Mouse (Mus musculus) B cell, adult 67 days (primary cell): ENCODE results near the gene Olfr736. TPM values are rescaled to one million over a fixed set of nuclear protein-coding genes. Genes with fewer than 3 reads are reported as not detected.

Experiments used
- total RNA-seq, 2 experiments: library from RNA; stranded (reverse); gene quantifications; 4 replicates each; pipeline ENCODE4 v1.2.4; 2023

Gene Olfr736
- total RNA-seq, result not detected

DNA sequence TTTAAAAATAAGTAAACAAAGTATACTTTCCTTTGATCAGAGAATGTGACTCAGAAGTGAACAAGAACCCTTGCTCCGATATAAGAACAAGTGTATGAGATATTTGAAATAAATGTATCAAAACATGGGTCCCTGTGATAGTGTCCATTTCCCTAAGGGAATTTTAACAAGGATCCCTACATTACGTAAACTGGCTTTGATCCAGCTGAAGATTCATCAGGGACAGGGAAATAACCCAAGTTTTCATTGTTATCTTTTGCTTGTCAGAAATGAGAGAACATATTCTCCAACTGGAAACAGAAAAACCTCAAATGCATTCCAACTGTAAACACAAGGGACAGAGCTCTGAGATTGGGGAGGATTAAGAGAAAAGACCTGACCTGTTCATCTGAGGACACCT, at the start of gene Olfr736:
TSS of gene Olfr736 (plus strand) at position 301 of the 400 bp plus-strand sequence.

DNA sequence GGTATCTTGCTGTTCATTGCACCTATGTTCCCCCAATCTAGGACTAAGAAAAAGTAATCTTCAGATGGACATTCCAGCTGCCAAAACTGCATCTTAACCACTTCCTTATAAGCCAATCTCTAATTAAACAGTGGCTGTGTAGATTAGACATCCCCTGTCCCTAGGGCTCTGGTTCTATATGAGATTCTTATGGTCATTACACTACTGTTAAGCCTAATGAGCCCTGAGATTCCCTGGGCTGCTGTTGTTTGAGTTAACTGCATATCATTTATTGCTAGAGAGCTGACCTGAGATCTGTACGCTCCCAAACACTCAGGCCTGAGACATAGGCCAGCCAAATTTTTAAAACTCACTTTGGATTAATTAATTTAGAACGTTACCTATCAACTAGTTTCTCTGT, 32.2 kb upstream of the Olfr736 start, which contains the start of gene Olfr735:
TSS of gene Olfr735 (minus strand) at position 77 of the 400 bp plus-strand sequence.

DNA sequence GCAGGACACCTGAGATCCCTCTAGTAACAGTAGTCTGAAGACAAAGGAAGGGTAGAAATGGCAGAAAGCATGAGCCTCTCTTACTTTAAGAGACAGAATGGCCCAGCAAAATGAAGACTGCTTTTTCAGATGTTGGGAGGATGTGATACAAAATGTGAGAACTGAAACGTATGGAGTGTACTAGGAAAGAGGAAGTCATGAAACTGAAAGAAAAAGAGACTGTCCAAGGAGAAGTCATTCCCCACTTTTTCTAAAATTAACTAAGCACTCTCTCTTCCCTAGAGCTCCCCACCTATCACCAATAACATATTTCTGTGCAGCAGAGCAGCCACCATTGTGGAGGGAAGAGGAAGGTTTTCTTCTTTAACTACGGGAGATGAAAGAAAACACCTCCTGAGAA, 23.4 kb upstream of the Olfr736 start, which contains the start of gene Tlr11:
TSS of gene Tlr11 (plus strand) at position 322 of the 400 bp plus-strand sequence.

DNA sequence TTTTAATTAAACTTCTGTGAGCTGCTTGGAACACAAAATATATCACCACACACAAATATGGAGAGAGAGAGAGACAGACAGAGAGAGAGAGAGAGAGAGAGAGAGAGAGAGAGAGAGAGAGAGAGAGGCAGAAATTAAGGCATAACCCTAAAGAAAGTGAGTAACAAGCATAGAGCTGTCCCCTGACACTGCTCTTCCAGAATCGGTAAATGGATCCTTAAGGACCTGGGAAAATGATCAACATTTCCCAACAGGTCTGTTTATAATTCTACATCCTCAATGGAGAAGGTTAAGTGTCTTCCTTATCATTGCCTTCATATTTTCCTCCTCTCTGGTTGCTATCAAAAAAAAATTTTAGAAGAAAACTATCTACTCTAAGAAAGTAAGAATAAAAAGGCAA, 26.3 kb downstream of the Olfr736 start, which contains the start of gene Olfr738:
TSS of gene Olfr738 (plus strand) at position 301 of the 400 bp plus-strand sequence.

DNA sequence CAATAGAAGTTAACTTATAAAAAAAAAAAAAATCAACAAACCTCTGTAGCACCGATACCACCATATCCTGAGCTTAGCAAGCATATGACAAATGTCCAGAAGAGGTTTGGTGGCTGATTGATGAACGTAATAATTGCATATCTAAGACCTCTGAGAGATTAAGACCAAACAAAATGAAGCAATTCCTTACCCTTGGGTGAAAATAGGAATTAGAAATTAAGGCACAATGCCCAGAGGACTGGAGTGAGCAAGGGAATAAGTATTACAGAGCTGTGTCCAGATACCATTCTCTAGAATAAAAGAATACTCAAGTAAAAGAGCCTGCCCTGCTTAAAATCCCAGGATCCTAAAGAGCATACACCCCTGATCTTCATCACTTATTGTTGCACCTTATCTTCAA, 37.4 kb downstream of the Olfr736 start, which contains the start of gene Olfr739:
TSS of gene Olfr739 (plus strand) at position 301 of the 400 bp plus-strand sequence.

Other genes starting within 250 kb of the Olfr736 start
- gene Olfr728, start 238.5 kb upstream of the Olfr736 start, total RNA-seq, result not detected
- not detected for gene Olfr729, start 228.3 kb upstream of the Olfr736 start, total RNA-seq
- gene Olfr730, start 193.0 kb upstream of the Olfr736 start, total RNA-seq, result not detected
- not detected for gene Olfr731, start 139.3 kb upstream of the Olfr736 start, total RNA-seq
- not detected for gene Olfr732, start 97.0 kb upstream of the Olfr736 start, total RNA-seq
- gene Olfr733, start 79.6 kb upstream of the Olfr736 start, total RNA-seq, result not detected
- not detected for gene Olfr734, start 54.4 kb upstream of the Olfr736 start, total RNA-seq
- gene Olfr735, start 32.3 kb upstream of the Olfr736 start, total RNA-seq, result not detected
- not detected for gene Tlr11, start 23.2 kb upstream of the Olfr736 start, total RNA-seq
- not detected for gene Olfr738, start 26.4 kb downstream of the Olfr736 start, total RNA-seq
- gene Olfr739, start 37.5 kb downstream of the Olfr736 start, total RNA-seq, result not detected
- not detected for gene Olfr740, start 64.4 kb downstream of the Olfr736 start, total RNA-seq
- gene Olfr741, start 91.6 kb downstream of the Olfr736 start, total RNA-seq, result not detected
- not detected for gene Olfr742, start 122.4 kb downstream of the Olfr736 start, total RNA-seq
- not detected for gene Olfr743, start 140.7 kb downstream of the Olfr736 start, total RNA-seq
- gene Olfr744, start 233.7 kb downstream of the Olfr736 start, total RNA-seq, result not detected